Mouse (Mus musculus) myocyte (in vitro differentiated cells): ENCODE results near the gene Srsf2. TPM values are rescaled to one million over a fixed set of nuclear protein-coding genes. Genes with fewer than 3 reads are reported as not detected.

Experiments
- H3K27me3 ChIP-seq: one replicate; pipeline ENCODE4 v1.6.1; 2011; ENCODE audit not compliant: control insufficient read depth, insufficient read depth, insufficient read length
- H3K36me3 ChIP-seq: one replicate; pipeline ENCODE4 v1.6.1; 2011; ENCODE audit not compliant: control insufficient read depth, insufficient read depth
- H3K4me2 ChIP-seq: one replicate; pipeline ENCODE4 v1.6.1; 2011; ENCODE audit warnings: low read depth, control low read depth
- H3K4me3 ChIP-seq: one replicate; pipeline ENCODE4 v1.5.1; 2011; ENCODE audit warnings: mild to moderate bottlenecking, control low read depth, moderate library complexity
- H3K79me2 ChIP-seq: one replicate; pipeline ENCODE4 v1.6.1; 2011; ENCODE audit not compliant: control insufficient read depth, insufficient read depth
- H3ac ChIP-seq: one replicate; pipeline ENCODE4 v1.6.1; 2011; ENCODE audit not compliant: control insufficient read depth, insufficient read length
- CEBPB ChIP-seq: IDR thresholded peaks from 2 replicates; pipeline ENCODE4 v1.6.1; 2011; ENCODE audit warnings: mild to moderate bottlenecking, moderate library complexity; ENCODE audit not compliant: poor library complexity, insufficient read depth, severe bottlenecking
- E2F4 ChIP-seq: IDR thresholded peaks from one replicate; pipeline ENCODE4 v1.6.1; 2011; ENCODE audit warnings: mild to moderate bottlenecking, control low read depth, moderate library complexity; ENCODE audit not compliant: insufficient read depth
- MAX ChIP-seq: IDR thresholded peaks from one replicate; pipeline ENCODE4 v1.6.1; 2011; ENCODE audit warnings: low read depth, mild to moderate bottlenecking, control low read depth
- MYOD1 ChIP-seq, 3 experiments: IDR thresholded peaks; one replicate each; pipeline ENCODE4 v1.6.1; 2011; ENCODE audit warnings: control low read depth in 2 of 3, low read depth in 2 of 3, mild to moderate bottlenecking in 2 of 3, moderate library complexity in 1 of 3; ENCODE audit not compliant: insufficient read length in 2 of 3, control insufficient read depth in 1 of 3
- MYOG ChIP-seq, 3 experiments: IDR thresholded peaks; one replicate each; pipeline ENCODE4 v1.6.1; 2011; ENCODE audit warnings: control low read depth in 2 of 3, low read depth in 2 of 3, mild to moderate bottlenecking in 2 of 3; ENCODE audit not compliant: insufficient read length in 2 of 3, control insufficient read depth in 1 of 3, insufficient read depth in 1 of 3
- POLR2A ChIP-seq: IDR thresholded peaks from one replicate; pipeline ENCODE4 v1.6.1; 2011; ENCODE audit warnings: low read depth, mild to moderate bottlenecking, control low read depth, moderate library complexity; ENCODE audit not compliant: insufficient read length
- POLR2AphosphoS2 ChIP-seq: IDR thresholded peaks from one replicate; pipeline ENCODE4 v1.6.1; 2011; ENCODE audit warnings: low read depth, control low read depth; ENCODE audit not compliant: insufficient read length
- REST ChIP-seq: IDR thresholded peaks from one replicate; pipeline ENCODE4 v1.6.1; 2011; ENCODE audit warnings: mild to moderate bottlenecking, control low read depth, moderate library complexity; ENCODE audit not compliant: insufficient read depth, insufficient read length
- SRF ChIP-seq: IDR thresholded peaks from one replicate; pipeline ENCODE4 v1.6.1; 2011; ENCODE audit warnings: low read depth; ENCODE audit not compliant: control insufficient read depth, insufficient read length
- TCF12 ChIP-seq: IDR thresholded peaks from one replicate; pipeline ENCODE4 v1.6.1; 2011; ENCODE audit warnings: mild to moderate bottlenecking, control low read depth; ENCODE audit not compliant: poor library complexity, insufficient read depth, severe bottlenecking
- TCF3 ChIP-seq: IDR thresholded peaks from one replicate; pipeline ENCODE4 v1.6.1; 2011; ENCODE audit warnings: low read depth, control low read depth; ENCODE audit not compliant: insufficient read length
- USF1 ChIP-seq: IDR thresholded peaks from one replicate; pipeline ENCODE4 v1.6.1; 2011; ENCODE audit warnings: low read depth, mild to moderate bottlenecking, control low read depth, moderate library complexity
- polyA plus RNA-seq: library from polyadenylated mRNA; unstranded; fragments of >200 nt; fragmentation: generic; extraction: Trizol; gene quantifications from one replicate; pipeline ENCODE4 v1.2.1, GENCODE M21; 2012; ENCODE audit warnings: missing spikeins

Srsf2 gene
- polyA plus RNA-seq, 1 experiment: 145 TPM

DNA sequence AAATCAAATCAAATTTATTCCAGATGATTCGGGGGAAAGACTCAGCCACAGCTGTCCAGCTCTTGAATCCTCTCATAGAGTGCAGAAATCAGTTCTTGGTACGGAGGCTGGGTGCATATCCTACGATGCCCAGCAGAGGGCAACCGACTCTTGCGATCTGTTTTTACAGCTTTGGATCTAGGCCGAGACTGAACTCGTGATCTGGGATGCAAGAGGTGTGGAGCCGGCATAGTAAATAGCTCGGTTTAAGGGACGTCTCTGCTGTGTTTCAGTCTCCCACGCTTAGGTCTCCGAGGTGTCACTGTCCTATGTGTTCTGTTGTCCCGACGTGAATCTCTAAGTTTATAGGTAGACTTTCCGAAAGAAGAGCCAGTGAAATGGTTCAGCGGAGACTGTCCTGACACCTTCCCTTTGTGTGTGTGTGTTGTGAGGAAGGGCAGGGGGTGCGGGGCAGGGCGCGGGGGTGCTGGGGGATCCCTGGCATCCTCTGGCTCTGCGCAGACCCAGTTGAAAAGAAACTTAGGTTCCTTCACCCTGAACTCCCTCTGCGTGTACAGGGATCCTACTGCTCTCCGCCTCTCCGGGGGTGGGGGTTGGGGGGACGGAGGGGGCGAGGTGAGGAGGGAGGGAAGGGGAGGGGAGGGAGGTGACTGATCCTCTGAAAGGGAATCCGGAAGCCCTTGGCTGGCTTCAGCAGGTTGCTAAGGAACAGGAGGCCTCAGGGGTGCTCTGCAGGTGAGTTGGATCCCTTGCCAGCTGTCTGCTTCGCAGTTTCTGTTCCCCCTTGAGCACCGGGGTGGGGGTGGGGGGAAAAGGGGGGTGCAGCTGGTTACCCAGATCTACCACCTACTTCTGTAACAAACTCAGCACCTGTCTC lies 32.6 kb upstream of the Srsf2 start:
- no peaks in the 10 kb centered on the region for H3K79me2 ChIP-seq
- no peaks in the 10 kb centered on the region for H3K36me3 ChIP-seq
- no peak for TF ChIP-seq TCF12
- TF ChIP-seq USF1: peak; percentile 31
- no peak overlapping the region for H3ac ChIP-seq
- peaks cover 33% of the 10 kb centered on the region for H3K27me3 ChIP-seq
- H3K4me3 ChIP-seq: no peak overlapping the region
- H3K4me2 ChIP-seq: no peak overlapping the region

DNA sequence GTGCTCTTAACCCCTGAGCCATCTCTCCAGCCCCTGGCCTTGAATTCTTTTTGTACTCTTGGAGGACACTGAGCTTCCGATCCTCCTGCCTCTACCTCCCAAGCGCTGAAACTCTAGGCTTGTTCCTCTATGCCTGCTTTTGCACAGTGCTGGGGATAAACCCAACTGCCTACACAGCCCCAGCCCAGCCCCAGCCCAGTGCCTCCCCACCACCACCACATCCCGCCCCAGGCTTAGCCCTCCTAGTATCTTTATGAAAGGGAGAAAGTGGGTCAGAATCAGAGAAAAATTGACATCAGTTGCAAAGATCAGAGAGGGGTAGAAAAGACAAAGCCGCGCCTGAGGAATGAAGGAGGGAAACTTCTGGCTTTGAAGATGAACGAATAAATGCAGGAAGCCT lies 31.2 kb upstream of the Srsf2 start:
- Histone ChIP-seq H3K27me3 (peaks cover 21% of the 10 kb centered on the region), H3ac (no peak overlapping the region), H3K4me2 (no peak overlapping the region), H3K4me3 (no peak overlapping the region), H3K36me3 (no peaks in the 10 kb centered on the region), H3K79me2 (no peaks in the 10 kb centered on the region)
- TF ChIP-seq MYOD1 (IDR thresholded peaks at IDR 0.05; ENCODE audit: control insufficient read depth in 1 of 3, insufficient read length in 2 of 3, low read depth in 2 of 3) (no peak), SRF (no peak), MYOG (IDR thresholded peaks at IDR 0.05; ENCODE audit: control insufficient read depth in 1 of 3, insufficient read depth in 1 of 3, insufficient read length in 2 of 3, low read depth in 2 of 3) (no peak), POLR2AphosphoS2 (no peak), E2F4 (no peak), CEBPB (no peak), MAX (no peak), TCF3 (no peak), REST (no peak), POLR2A (no peak), TCF12 (no peak), USF1 (no peak)

DNA sequence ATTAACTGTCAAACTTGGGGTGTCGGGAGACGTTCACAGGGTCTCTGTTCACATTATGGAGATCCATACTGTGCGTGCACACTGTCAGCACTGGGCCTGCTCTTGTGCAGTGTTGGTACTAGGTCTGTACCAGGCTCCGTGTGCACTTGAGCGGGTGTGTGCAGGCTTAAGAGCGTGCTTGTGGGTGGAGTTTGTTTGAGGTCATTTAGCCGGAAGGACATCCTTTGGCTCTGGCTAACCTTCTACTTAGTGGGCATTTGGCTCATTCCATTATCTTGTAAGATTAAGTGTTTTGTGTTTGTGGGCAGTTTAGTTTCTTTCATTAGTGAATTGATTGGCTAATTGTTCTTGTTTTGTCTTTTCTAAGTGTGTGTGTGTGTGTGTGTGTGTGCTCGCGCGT lies 29.6 kb upstream of the Srsf2 start:
- Histone ChIP-seq H3K4me3 (no peak overlapping the region), H3K27me3 (peaks cover 8% of the 10 kb centered on the region), H3K79me2 (no peaks in the 10 kb centered on the region), H3K36me3 (no peaks in the 10 kb centered on the region), H3ac (no peak overlapping the region), H3K4me2 (no peak overlapping the region)
- TF ChIP-seq SRF (no peak), MYOG (IDR thresholded peaks at IDR 0.05; ENCODE audit: control insufficient read depth in 1 of 3, insufficient read depth in 1 of 3, insufficient read length in 2 of 3, low read depth in 2 of 3) (no peak), REST (no peak), POLR2AphosphoS2 (no peak), TCF3 (no peak), CEBPB (no peak), MYOD1 (IDR thresholded peaks at IDR 0.05; ENCODE audit: control insufficient read depth in 1 of 3, insufficient read length in 2 of 3, low read depth in 2 of 3) (no peak)

DNA sequence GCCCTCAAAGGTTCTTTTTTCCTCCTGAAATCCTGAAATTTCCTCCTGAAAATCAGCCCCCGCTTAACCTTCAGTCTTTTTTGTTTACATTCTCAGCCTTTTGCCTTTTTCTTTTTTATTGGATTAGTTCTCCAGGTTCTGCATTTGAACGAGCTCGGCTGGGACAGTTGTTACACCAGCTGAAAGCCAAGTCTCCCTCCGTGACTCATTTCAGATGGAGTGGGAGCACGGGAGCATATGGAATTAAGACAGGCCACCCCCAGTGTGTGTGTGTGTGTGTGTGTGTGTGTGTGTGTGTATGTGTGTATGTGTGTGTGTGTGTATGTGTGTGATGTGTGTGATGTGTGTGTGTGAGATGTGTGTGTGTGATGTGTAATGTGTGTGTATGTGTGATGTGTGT lies 28.5 kb upstream of the Srsf2 start:
- H3K27me3 ChIP-seq: no peaks in the 10 kb centered on the region
- no peak overlapping the region for H3ac ChIP-seq
- H3K4me3 ChIP-seq: no peak overlapping the region
- TF ChIP-seq TCF12 (no peak), REST (no peak), USF1 (no peak), MAX (no peak), POLR2A (no peak), MYOD1 (IDR thresholded peaks at IDR 0.05; ENCODE audit: control insufficient read depth in 1 of 3, insufficient read length in 2 of 3, low read depth in 2 of 3) (no peak), E2F4 (no peak), SRF (no peak)
- H3K79me2 ChIP-seq: no peaks in the 10 kb centered on the region
- H3K4me2 ChIP-seq: no peak overlapping the region
- no peaks in the 10 kb centered on the region for H3K36me3 ChIP-seq

DNA sequence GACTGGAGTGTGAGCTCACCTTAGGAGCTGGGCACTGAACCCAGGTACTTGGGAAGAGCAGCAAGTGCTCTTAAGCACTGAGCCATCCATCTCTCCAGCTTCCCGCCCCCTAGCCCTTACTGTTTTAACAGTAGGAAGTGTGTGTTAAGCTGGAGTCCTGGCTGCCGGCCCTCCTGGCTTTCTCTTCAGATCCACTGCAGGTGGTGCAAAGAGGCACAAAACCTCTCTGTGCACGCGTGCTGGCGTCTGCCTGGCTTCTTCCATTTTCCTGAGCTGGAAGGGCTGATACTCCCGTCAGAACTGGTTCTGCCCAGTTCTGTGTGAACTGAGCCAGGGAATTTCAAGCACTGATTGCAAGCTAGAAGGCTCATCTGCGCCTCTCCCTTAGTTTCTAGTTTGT lies 27.9 kb upstream of the Srsf2 start:
- no peak overlapping the region for H3ac ChIP-seq
- H3K79me2 ChIP-seq: no peaks in the 10 kb centered on the region
- no peaks in the 10 kb centered on the region for H3K36me3 ChIP-seq
- TF ChIP-seq POLR2AphosphoS2 (no peak), POLR2A (no peak), TCF12 (no peak), SRF (no peak), MYOD1 (IDR thresholded peaks at IDR 0.05; ENCODE audit: control insufficient read depth in 1 of 3, insufficient read length in 2 of 3, low read depth in 2 of 3) (no peak)
- no peak overlapping the region for H3K4me3 ChIP-seq
- no peak overlapping the region for H3K4me2 ChIP-seq
- no peaks in the 10 kb centered on the region for H3K27me3 ChIP-seq
